Mouse (Mus musculus) WW6 (cell line): ENCODE results near the gene Lcmt1.

Experiments used
- DNase-seq: peaks from one replicate; pipeline ENCODE4 v3.0.0-alpha.2; 2013; ENCODE audit warnings: low read depth, low spot score

Lcmt1 gene

GRCm38 (mm10) chr7:123455088-123455487, 85.5 kb downstream of the Lcmt1 start:
- no peak for DNase-seq

- DNase-seq: no peak
These were observed 88.7 kb downstream of the Lcmt1 start for GRCm38 (mm10) chr7:123458309-123458708.

- DNase-seq: no peak
These were observed 89.7 kb downstream of the Lcmt1 start for GRCm38 (mm10) chr7:123459247-123459646.

GRCm38 (mm10) chr7:123461316-123461715, 91.7 kb downstream of the Lcmt1 start:
- no peak for DNase-seq

GRCm38 (mm10) chr7:123462070-123462501, 92.5 kb downstream of the Lcmt1 start, which contains the start of gene Aqp8:
Gene Aqp8 (plus strand): TSS chr7:123462291.
- DNase-seq: no peak

- no peak for DNase-seq
These were observed 94.0 kb downstream of the Lcmt1 start for GRCm38 (mm10) chr7:123463569-123463968.

GRCm38 (mm10) chr7:123465692-123466387, 96.3 kb downstream of the Lcmt1 start:
- peak; percentile 36 for DNase-seq

- no peak for DNase-seq
These were observed 98.4 kb downstream of the Lcmt1 start for GRCm38 (mm10) chr7:123467961-123468360.
